In genomic region chr9:86592676-86593668, GRCm38 (mm10) we compare ENCODE assay signal across 8 mouse cellular contexts. TPM values are rescaled to one million over a fixed set of nuclear protein-coding genes. Genes with fewer than 3 reads are reported as not detected.
DNase-seq lines count a peak whose midpoint lies in the region; ATAC-seq and TF ChIP-seq lines count a peak whose summit lies in the region.

No protein-coding gene starts in this region.

- TF ChIP-seq CTCF in CH12.LX (conservative IDR thresholded peaks at IDR 0.05 in 1 of 2, IDR thresholded peaks at IDR 0.05 in 1 of 2; ENCODE audit: low read depth in 2 of 2, low read length in 2 of 2), result peak; percentile 48 to 87; a peak in 3 of 4 replicates
- TF ChIP-seq CTCF in layer of hippocampus, adult 2 months (conservative IDR thresholded peaks at IDR 0.05), result peak; percentile 89

- no peak for TF ChIP-seq EP300 in CH12.LX (IDR thresholded peaks at IDR 0.05; ENCODE audit: low read length)

- H3K9me3 ChIP-seq in hindbrain, embryonic 15.5 days, result no peaks in the 10 kb centered on the region
- no peaks in the 10 kb centered on the region for H3K9me3 ChIP-seq in hindbrain, embryonic 12.5 days (replicated peaks)
- H3K9me3 ChIP-seq in CH12.LX (replicated peaks; ENCODE audit: low read length), result no peaks in the 10 kb centered on the region

- dilution Hi-C loops in CH12.LX (cut with MboI; ENCODE audit: extremely low pct_ligation_motif_present, extremely low pct_unique_long_range_greater_than_20kb, low sequenced_read_pairs), result no loop called here

- no peaks in the 10 kb centered on the region for H3K27me3 ChIP-seq in hindbrain, embryonic 15.5 days
- H3K27me3 ChIP-seq in hindbrain, embryonic 12.5 days, result no peaks in the 10 kb centered on the region
- no peaks in the 10 kb centered on the region for H3K27me3 ChIP-seq in CH12.LX (replicated peaks)

- peaks cover 7% of the 10 kb centered on the region; the same call in 1 of the 2 replicates for H3K36me3 ChIP-seq in hindbrain, embryonic 15.5 days
- H3K36me3 ChIP-seq in hindbrain, embryonic 12.5 days, result no peaks in the 10 kb centered on the region
- H3K36me3 ChIP-seq in CH12.LX (replicated peaks in 1 of 2; ENCODE audit: control insufficient read depth in 1 of 2, insufficient read depth in 1 of 2, low read length in 1 of 2), result peaks cover 14 to 82% of the 10 kb centered on the region in 2 experiments

- in situ Hi-C loops in CH12.LX (cut with MboI; ENCODE audit: low pct_ligation_motif_present, low pct_unique_long_range_greater_than_20kb, low sequenced_read_pairs), result loop anchor here (5.0 to 10.0 kb wide), 2 partner anchors 149 to 212 kb away; partner anchors contain the start of gene Prss35

- no peak overlapping the region for H3K4me3 ChIP-seq in hindbrain, embryonic 15.5 days
- no peak overlapping the region for H3K4me3 ChIP-seq in hindbrain, embryonic 12.5 days
- H3K4me3 ChIP-seq in CH12.LX (replicated peaks in 1 of 3; ENCODE audit: low read depth in 2 of 3, low read length in 2 of 3, poor library complexity in 1 of 3), result no peak overlapping the region
- no peak overlapping the region for H3K4me3 ChIP-seq in layer of hippocampus, adult 2 months

- no peak for TF ChIP-seq POLR2A in CH12.LX (IDR thresholded peaks at IDR 0.05; ENCODE audit: low read depth, low read length)

- no peaks in the 10 kb centered on the region; the same call in 1 of the 2 replicates for H3K4me1 ChIP-seq in hindbrain, embryonic 15.5 days (replicated peaks)
- H3K4me1 ChIP-seq in hindbrain, embryonic 12.5 days, result no peaks in the 10 kb centered on the region
- H3K4me1 ChIP-seq in CH12.LX (ENCODE audit: control insufficient read depth in 1 of 2, insufficient read depth in 2 of 2), result peaks cover 0 to 20% of the 10 kb centered on the region in 2 experiments; a peak in 2 of 4 replicates

- no peak overlapping the region for H3K9ac ChIP-seq in hindbrain, embryonic 15.5 days
- H3K9ac ChIP-seq in hindbrain, embryonic 12.5 days, result no peak overlapping the region
- H3K9ac ChIP-seq in CH12.LX (ENCODE audit: insufficient read depth, low read depth), result no peak overlapping the region

- 76% methylated on average over 19 of the region's 19 CpGs for WGBS in hindbrain, embryonic 15.5 days
- 79% methylated on average over 19 of the region's 19 CpGs for WGBS in hindbrain, embryonic 12.5 days

- H3K4me2 ChIP-seq in hindbrain, embryonic 15.5 days, result no peak overlapping the region
- H3K4me2 ChIP-seq in hindbrain, embryonic 12.5 days (replicated peaks), result no peak overlapping the region
- H3K4me2 ChIP-seq in CH12.LX (ENCODE audit: insufficient read depth, low read depth, poor library complexity, severe bottlenecking), result no peak overlapping the region

- TF ChIP-seq RAD21 in CH12.LX (IDR thresholded peaks at IDR 0.05; ENCODE audit: low read depth, low read length), result no peak; the same call in none of the 2 replicates

- DNase-seq in CH12.LX (ENCODE audit: extremely low read depth), result no peak
- DNase-seq in brain, adult 2 months (ENCODE audit: low read depth, low spot score), result peak; percentile 89
- DNase-seq in layer of hippocampus, adult 2 months (ENCODE audit: low spot score in 2 of 2), result peak; percentile 37 to 45
- DNase-seq in retina, adult 2 months (ENCODE audit: low read depth, low spot score), result peak; percentile 26
- no peak for DNase-seq in kidney, postnatal 14 days
- DNase-seq in spleen, postnatal 14 days (ENCODE audit: low spot score in 2 of 2), result no peak

- ATAC-seq in hindbrain, embryonic 15.5 days (ENCODE audit: low FRiP score, low read depth), result 0 out of 2 replicates have a peak, but pooled peaks have one; percentile 40
- no peak for ATAC-seq in hindbrain, embryonic 12.5 days (ENCODE audit: low FRiP score)

- no peak overlapping the region for H3K27ac ChIP-seq in hindbrain, embryonic 15.5 days (replicated peaks)
- H3K27ac ChIP-seq in hindbrain, embryonic 12.5 days, result no peak overlapping the region
- H3K27ac ChIP-seq in CH12.LX (ENCODE audit: insufficient read depth, low read depth), result no peak overlapping the region
- peak overlapping the region; percentile 80 for H3K27ac ChIP-seq in layer of hippocampus, adult 2 months

- no peaks in the 10 kb centered on the region for H3K79me2 ChIP-seq in CH12.LX (replicated peaks; ENCODE audit: control insufficient read depth, extremely low read depth, insufficient read depth, poor library complexity, severe bottlenecking)

TF ChIP-seq in CH12.LX, 34 proteins besides CTCF, POLR2A, EP300 and RAD21:
- TF ChIP-seq ZC3H11A (IDR thresholded peaks at IDR 0.05; ENCODE audit: low read depth, low read length) (peak; percentile 83), MXI1 (IDR thresholded peaks at IDR 0.05; ENCODE audit: low read depth, low read length) (no peak), SMC3 (IDR thresholded peaks at IDR 0.05; ENCODE audit: low read depth, low read length) (peak; percentile 78), JUND (conservative IDR thresholded peaks at IDR 0.05; ENCODE audit: low read depth, low read length) (peak; percentile 19; the same call in 1 of the 2 replicates)

RNA-seq across cellular contexts. Expression of gene Rwdd2a, which starts 21.2 kb away (rescaled TPM):
- 25.2 and 29.3 TPM in 2 replicates for polyA plus RNA-seq in hindbrain, embryonic 15.5 days (2015; fragmentation: Nextera tagmentation; extraction: Ambion mirVana)
- polyA plus RNA-seq in hindbrain, embryonic 12.5 days (2016; fragmentation: Nextera tagmentation; extraction: Ambion mirVana), result 5.0 and 5.1 TPM in 2 replicates
- 1.7 TPM in 2 replicates for total RNA-seq in CH12.LX (2012; rRNA removed)
- 2.8 and 2.9 TPM in 2 replicates for total RNA-seq in CH12.LX (2014; rRNA removed)
- polyA plus RNA-seq in CH12.LX (2012; ENCODE audit: insufficient read length, low read depth), result 2.1 and 2.2 TPM in 2 replicates
- total RNA-seq in layer of hippocampus, adult 2 months (2021), result 10 to 100 TPM; 28.2 TPM

RNA-seq across cellular contexts. Expression of gene Pgm3, which starts 21.3 kb away (rescaled TPM):
- polyA plus RNA-seq in hindbrain, embryonic 15.5 days (2015; fragmentation: Nextera tagmentation; extraction: Ambion mirVana), result 35.0 and 35.8 TPM in 2 replicates
- polyA plus RNA-seq in hindbrain, embryonic 12.5 days (2016; fragmentation: Nextera tagmentation; extraction: Ambion mirVana), result 40.4 and 41.4 TPM in 2 replicates
- 28.8 and 29.3 TPM in 2 replicates for total RNA-seq in CH12.LX (2012; rRNA removed)
- total RNA-seq in CH12.LX (2014; rRNA removed), result 27.4 and 28.5 TPM in 2 replicates
- polyA plus RNA-seq in CH12.LX (2012; ENCODE audit: insufficient read length, low read depth), result 31.5 and 32.1 TPM in 2 replicates
- total RNA-seq in layer of hippocampus, adult 2 months (2021), result 10 to 100 TPM; 14.6 to 15.6 TPM

Comparison
In these comparisons a context has a peak if more than half of its experiments do, and no peak if none do; other contexts are left out.
1. DNase-seq: peak in brain, adult 2 months (single experiment), layer of hippocampus, adult 2 months (2 of 2) and retina, adult 2 months (single experiment); none in CH12.LX (single experiment), kidney, postnatal 14 days (single experiment) and spleen, postnatal 14 days (0 of 2).